ENCODE assay signal across 22 mouse cellular contexts in the genomic region with DNA sequence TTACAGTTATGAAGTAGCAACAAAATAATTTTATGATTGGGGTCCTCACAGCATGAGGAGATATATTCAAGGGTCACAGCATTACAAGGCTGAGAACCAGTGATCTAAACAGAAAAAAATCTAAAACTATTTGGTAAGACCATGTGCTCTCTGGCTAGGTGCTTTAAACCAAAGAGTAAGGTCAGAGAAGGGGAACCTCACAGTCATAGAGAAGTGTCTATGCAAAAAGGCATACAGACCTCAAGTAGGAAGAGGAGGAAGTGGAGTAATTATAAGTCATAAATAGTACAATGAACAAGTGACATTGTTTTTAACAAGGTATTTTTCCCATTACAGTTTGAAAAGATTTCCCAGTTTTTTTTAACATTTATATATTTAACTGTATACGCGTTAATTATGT. TPM values are rescaled to one million over a fixed set of nuclear protein-coding genes. Genes with fewer than 3 reads are reported as not detected.
DNase-seq lines count a peak whose midpoint lies in the region; ATAC-seq and TF ChIP-seq lines count a peak whose summit lies in the region.
"Had no signal": no experiment of that assay in that cellular context is flagged by ENCODE, and none has a peak within 500 bp of the region (broad histone marks: within the 10 kb centered on the region; RNA-seq: fewer than 3 reads in every experiment).

No protein-coding gene starts in this region.

- H3K9ac ChIP-seq in CH12.LX (ENCODE audit: insufficient read depth, low read depth), result no peak overlapping the region
- no peak overlapping the region for H3K9ac ChIP-seq in midbrain, embryonic 13.5 days (replicated peaks)
- H3K9ac ChIP-seq: embryonic facial prominence, embryonic 12.5 days; forebrain, embryonic 13.5 days had no signal

- no peak for TF ChIP-seq POLR2A in CH12.LX (IDR thresholded peaks at IDR 0.05; ENCODE audit: low read depth, low read length)

- H3K27me3 ChIP-seq in CH12.LX (replicated peaks), result no peaks in the 10 kb centered on the region
- H3K27me3 ChIP-seq in splenic B cell, adult 2 months (ENCODE audit: control insufficient read depth, insufficient read depth, low read length, poor library complexity, severe bottlenecking), result no peaks in the 10 kb centered on the region
- no peaks in the 10 kb centered on the region for H3K27me3 ChIP-seq in midbrain, embryonic 13.5 days
- H3K27me3 ChIP-seq: embryonic facial prominence, embryonic 12.5 days; forebrain, embryonic 13.5 days had no signal

- peak overlapping the region; percentile 62 for H3K4me2 ChIP-seq in CH12.LX (ENCODE audit: insufficient read depth, low read depth, poor library complexity, severe bottlenecking)
- no peak overlapping the region for H3K4me2 ChIP-seq in midbrain, embryonic 13.5 days (replicated peaks)
- H3K4me2 ChIP-seq: embryonic facial prominence, embryonic 12.5 days; forebrain, embryonic 13.5 days had no signal

- no peak for TF ChIP-seq CTCF in CH12.LX (conservative IDR thresholded peaks at IDR 0.05 in 1 of 2, IDR thresholded peaks at IDR 0.05 in 1 of 2; ENCODE audit: low read depth in 2 of 2, low read length in 2 of 2)

- no peak overlapping the region for H3K4me3 ChIP-seq in CH12.LX (replicated peaks in 1 of 3; ENCODE audit: low read depth in 2 of 3, low read length in 2 of 3, poor library complexity in 1 of 3)
- no peak overlapping the region for H3K4me3 ChIP-seq in midbrain, embryonic 13.5 days (replicated peaks)
- H3K4me3 ChIP-seq: embryonic facial prominence, embryonic 10.5 days; embryonic facial prominence, embryonic 12.5 days; forebrain, embryonic 13.5 days had no signal

- WGBS in midbrain, embryonic 13.5 days, result 98% methylated on average over 2 of the region's 2 CpGs

- dilution Hi-C loops in CH12.LX (cut with MboI; ENCODE audit: extremely low pct_ligation_motif_present, extremely low pct_unique_long_range_greater_than_20kb, low sequenced_read_pairs), result no loop called here

- peaks cover 5 to 39% of the 10 kb centered on the region in 2 experiments; a peak in 3 of 4 replicates for H3K4me1 ChIP-seq in CH12.LX (ENCODE audit: control insufficient read depth in 1 of 2, insufficient read depth in 2 of 2)
- H3K4me1 ChIP-seq in midbrain, embryonic 13.5 days (replicated peaks), result no peaks in the 10 kb centered on the region
- H3K4me1 ChIP-seq: embryonic facial prominence, embryonic 10.5 days; embryonic facial prominence, embryonic 12.5 days; forebrain, embryonic 13.5 days had no signal

- no peaks in the 10 kb centered on the region for H3K36me3 ChIP-seq in CH12.LX (replicated peaks in 1 of 2; ENCODE audit: control insufficient read depth in 1 of 2, insufficient read depth in 1 of 2, low read length in 1 of 2)
- H3K36me3 ChIP-seq in splenic B cell, adult 2 months (ENCODE audit: control insufficient read depth, insufficient read depth, low read length, poor library complexity, severe bottlenecking), result no peaks in the 10 kb centered on the region
- no peaks in the 10 kb centered on the region for H3K36me3 ChIP-seq in midbrain, embryonic 13.5 days
- H3K36me3 ChIP-seq: embryonic facial prominence, embryonic 10.5 days; embryonic facial prominence, embryonic 12.5 days had no signal

- in situ Hi-C loops in CH12.LX (cut with MboI; ENCODE audit: low pct_ligation_motif_present, low pct_unique_long_range_greater_than_20kb, low sequenced_read_pairs), result no loop called here

- TF ChIP-seq EP300 in CH12.LX (IDR thresholded peaks at IDR 0.05; ENCODE audit: low read length), result no peak

- no peaks in the 10 kb centered on the region for H3K79me2 ChIP-seq in CH12.LX (replicated peaks; ENCODE audit: control insufficient read depth, extremely low read depth, insufficient read depth, poor library complexity, severe bottlenecking)

- no peak overlapping the region for H3K27ac ChIP-seq in CH12.LX (ENCODE audit: insufficient read depth, low read depth)
- no peak overlapping the region for H3K27ac ChIP-seq in midbrain, embryonic 13.5 days
- H3K27ac ChIP-seq: embryonic facial prominence, embryonic 10.5 days; embryonic facial prominence, embryonic 12.5 days; forebrain, embryonic 13.5 days had no signal

- DNase-seq in CH12.LX (ENCODE audit: extremely low read depth), result peak; percentile 51
- DNase-seq in splenic B cell, adult 2 months (ENCODE audit: low read depth, low spot score), result peak; percentile 10
- DNase-seq in adrenal gland, postnatal 25 days, result no peak
- DNase-seq in layer of hippocampus, postnatal 25 days (ENCODE audit: extremely low spot score in 1 of 2, low spot score in 1 of 2), result no peak
- DNase-seq: adrenal gland, adult 2 months; adrenal gland, postnatal 10 days; adrenal gland, postnatal 36 days; B cell, adult 2 months; cerebellum, adult 11-12 months; cerebellum, adult 2 months; cerebellum, adult 9-10 months; cerebellum, postnatal 10 days; cerebellum, postnatal 25 days had no signal

- H3K9me3 ChIP-seq in CH12.LX (replicated peaks; ENCODE audit: low read length), result no peaks in the 10 kb centered on the region
- no peaks in the 10 kb centered on the region for H3K9me3 ChIP-seq in midbrain, embryonic 13.5 days
- H3K9me3 ChIP-seq: embryonic facial prominence, embryonic 10.5 days; embryonic facial prominence, embryonic 12.5 days; forebrain, embryonic 13.5 days had no signal

- peak; percentile 38; the same call in 1 of the 2 replicates for ATAC-seq in granulocyte monocyte progenitor cell, adult 5-6 weeks (replicated peaks; ENCODE audit: poor library complexity, severe bottlenecking)
- ATAC-seq in megakaryocyte progenitor cell, adult 5-6 weeks (replicated peaks; ENCODE audit: poor library complexity), result 0 out of 2 replicates have a peak, but pooled peaks have one; percentile 36
- no peak for ATAC-seq in midbrain, embryonic 13.5 days
- ATAC-seq: CD4-positive, CD25-positive, alpha-beta regulatory T cell, adult 4 months; forebrain, embryonic 13.5 days; forebrain, embryonic 16.5 days had no signal

- no peak for TF ChIP-seq RAD21 in CH12.LX (IDR thresholded peaks at IDR 0.05; ENCODE audit: low read depth, low read length)

TF ChIP-seq in CH12.LX, 34 proteins besides CTCF, POLR2A, EP300 and RAD21:
- TF ChIP-seq KAT2A (IDR thresholded peaks at IDR 0.05; ENCODE audit: insufficient replicate concordance, low read length), result no peak
- TF ChIP-seq CHD1 (IDR thresholded peaks at IDR 0.05; ENCODE audit: low read depth, low read length), result no peak
- peak; percentile 22; the same call in 1 of the 2 replicates for TF ChIP-seq MAX (IDR thresholded peaks at IDR 0.05; ENCODE audit: low read length)
- TF ChIP-seq MYC (IDR thresholded peaks at IDR 0.05; ENCODE audit: low read depth, low read length), result peak; percentile 50
- no peak for TF ChIP-seq POLR2AphosphoS2 (IDR thresholded peaks at IDR 0.05; ENCODE audit: low read depth, low read length)
- TF ChIP-seq HCFC1 (IDR thresholded peaks at IDR 0.05; ENCODE audit: low read depth, low read length), result no peak

RNA-seq across cellular contexts. Expression of a gene that starts 17.6 kb away (rescaled TPM):
- total RNA-seq in CH12.LX (2012; rRNA removed) (0.08 TPM in 1 of 2 replicates, not detected in the other), CH12.LX (2014; rRNA removed) (0.77 and 0.80 TPM in 2 replicates)
- polyA plus RNA-seq in CH12.LX (2012; ENCODE audit: insufficient read length, low read depth), result 0.23 and 0.25 TPM in 2 replicates
- total RNA-seq in granulocyte monocyte progenitor cell, adult 5-6 weeks (2014; fragmentation: Nextera tagmentation), result 3.4 TPM in 2 replicates
- total RNA-seq in granulocyte monocyte progenitor cell, adult 5-6 weeks (2017), result 3.7 and 11.4 TPM in 2 replicates
- total RNA-seq in megakaryocyte progenitor cell, adult 5-6 weeks (2015), result 6.0 and 8.5 TPM in 2 replicates
- total RNA-seq in megakaryocyte progenitor cell, adult 5-6 weeks (2017), result 6.8 and 8.3 TPM in 2 replicates
- total RNA-seq in adrenal gland, postnatal 25 days (2021), result 5.8 and 7.9 TPM in 2 replicates
- 10 to 100 TPM; 30.2 TPM for total RNA-seq in layer of hippocampus, postnatal 25 days (2021)
- polyA plus RNA-seq in midbrain, embryonic 13.5 days (2015; fragmentation: Nextera tagmentation; extraction: Ambion mirVana), result 49.7 and 54.8 TPM in 2 replicates
- total RNA-seq: MEL had no signal

RNA-seq across cellular contexts. Expression of a gene that starts 20.8 kb away (rescaled TPM):
- 2.8 and 3.0 TPM in 2 replicates for total RNA-seq in CH12.LX (2012; rRNA removed)
- total RNA-seq in CH12.LX (2014; rRNA removed), result 2.7 and 3.3 TPM in 2 replicates
- 4.5 and 5.0 TPM in 2 replicates for polyA plus RNA-seq in CH12.LX (2012; ENCODE audit: insufficient read length, low read depth)
- 13.9 and 23.3 TPM in 2 replicates for total RNA-seq in granulocyte monocyte progenitor cell, adult 5-6 weeks (2014; fragmentation: Nextera tagmentation)
- 17.3 and 27.0 TPM in 2 replicates for total RNA-seq in granulocyte monocyte progenitor cell, adult 5-6 weeks (2017)
- total RNA-seq in megakaryocyte progenitor cell, adult 5-6 weeks (2015), result 13.3 and 14.6 TPM in 2 replicates
- 17.9 and 26.8 TPM in 2 replicates for total RNA-seq in megakaryocyte progenitor cell, adult 5-6 weeks (2017)
- 12.8 and 13.8 TPM in 2 replicates for total RNA-seq in adrenal gland, postnatal 25 days (2021)
- 1 to 10 TPM; 3.7 to 4.1 TPM for total RNA-seq in layer of hippocampus, postnatal 25 days (2021)
- polyA plus RNA-seq in midbrain, embryonic 13.5 days (2015; fragmentation: Nextera tagmentation; extraction: Ambion mirVana), result 2.1 and 2.6 TPM in 2 replicates

Comparison
In these comparisons a context has a peak if more than half of its experiments do, and no peak if none do; other contexts are left out.
1. DNase-seq: peak in CH12.LX (single experiment) and splenic B cell, adult 2 months (single experiment); none in adrenal gland, postnatal 25 days (single experiment) and layer of hippocampus, postnatal 25 days (0 of 2).